Mouse (Mus musculus) kidney, postnatal 25 days (tissue): ENCODE data around the gene Spata2l.

Source experiments
- DNase-seq, 2 experiments: peaks; one replicate each; pipeline ENCODE4 v3.0.0; 2021; ENCODE audit warnings: mixed read lengths in 2 of 2

Gene Spata2l

GRCm38 (mm10) chr8:123245543-123245942 lies 9.5 kb upstream of the Spata2l start:
- peak in 1 of 2 experiments; percentile 29 for DNase-seq

DNA sequence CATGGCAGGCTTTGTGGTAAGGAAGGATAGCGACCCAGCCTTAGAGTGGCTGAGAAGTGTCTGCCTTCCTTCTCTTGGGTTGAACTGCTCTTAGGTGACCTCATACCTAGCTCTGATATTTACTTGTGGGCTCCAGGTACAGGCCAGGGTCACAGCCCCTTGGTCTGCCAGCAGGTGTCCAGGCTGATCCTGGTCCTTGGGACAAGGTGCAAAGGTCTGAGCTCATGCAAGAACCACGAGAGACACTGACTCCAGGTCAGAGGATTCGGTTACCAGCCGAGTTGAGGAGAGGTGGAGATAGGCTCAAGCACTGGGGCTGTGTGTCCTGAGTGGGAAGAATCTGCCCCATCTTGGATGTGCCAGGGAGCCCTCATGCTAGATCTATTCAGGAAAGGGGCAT lies 8.3 kb upstream of the Spata2l start:
- peak; percentile 56 to 83 for DNase-seq

DNA sequence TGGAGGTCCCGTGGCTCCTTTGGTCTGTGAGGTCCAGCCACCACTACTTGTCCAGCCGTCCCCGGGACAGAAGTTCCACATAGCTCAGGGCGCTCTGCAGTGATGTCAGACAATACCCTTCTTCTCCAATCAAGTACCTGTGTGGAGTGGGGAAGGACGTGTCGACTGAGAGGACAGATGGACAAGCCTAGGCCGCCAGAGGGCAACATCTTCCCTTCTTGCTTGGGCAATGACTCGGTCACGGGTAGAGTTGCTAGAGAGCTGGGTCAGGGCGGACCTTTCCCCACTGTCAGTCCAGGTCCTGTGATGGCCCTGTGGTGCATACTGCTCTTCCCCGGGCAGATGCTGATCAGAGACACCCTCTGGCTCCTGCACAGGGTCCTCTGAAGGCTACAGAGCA lies 7.0 kb upstream of the Spata2l start:
- no peak for DNase-seq

DNA sequence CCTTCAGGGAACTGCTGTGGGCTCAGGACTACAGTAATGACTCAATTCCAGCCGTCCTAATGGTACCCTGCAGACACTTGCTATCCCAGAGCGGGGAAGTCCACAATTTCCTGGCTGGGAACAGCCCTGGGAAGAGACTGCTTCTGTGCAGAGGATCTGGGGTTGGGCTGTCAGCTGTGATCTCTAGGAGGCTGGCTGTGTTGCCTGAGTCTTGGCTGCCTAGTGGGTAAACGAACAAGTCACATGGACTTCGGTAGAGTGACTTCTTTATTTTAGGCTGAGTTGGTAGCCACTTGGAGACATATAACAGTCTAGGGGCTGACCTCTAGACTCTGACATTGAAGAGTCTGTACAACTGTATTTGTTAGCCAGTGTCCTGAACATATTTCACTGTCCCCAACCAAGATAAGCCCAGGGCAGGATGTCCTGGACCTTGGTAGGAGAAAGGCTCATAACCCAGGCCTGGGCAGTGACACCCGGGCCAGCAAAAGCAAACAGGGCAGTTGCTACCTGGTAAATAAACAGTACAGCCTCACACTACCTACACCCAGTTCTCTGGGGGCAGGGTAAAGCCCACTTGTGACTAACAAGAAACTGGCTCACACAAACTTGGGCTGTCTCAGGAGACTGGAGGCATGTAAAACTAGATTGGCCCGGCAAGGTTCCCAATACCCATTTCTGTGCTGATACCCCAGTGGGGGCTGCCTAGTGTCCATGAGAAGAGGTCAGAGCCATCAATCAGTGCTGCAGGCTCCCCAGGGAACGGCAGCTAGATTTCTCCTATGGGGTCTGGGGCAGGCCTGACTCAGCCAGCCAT lies 6.3 kb upstream of the Spata2l start:
- DNase-seq, result no peak

GRCm38 (mm10) chr8:123239398-123239797 lies 3.4 kb upstream of the Spata2l start:
- DNase-seq, result peak in 1 of 2 experiments; percentile 19

GRCm38 (mm10) chr8:123234918-123235519 lies 1.0 kb downstream of the Spata2l start:
- no peak for DNase-seq

DNA sequence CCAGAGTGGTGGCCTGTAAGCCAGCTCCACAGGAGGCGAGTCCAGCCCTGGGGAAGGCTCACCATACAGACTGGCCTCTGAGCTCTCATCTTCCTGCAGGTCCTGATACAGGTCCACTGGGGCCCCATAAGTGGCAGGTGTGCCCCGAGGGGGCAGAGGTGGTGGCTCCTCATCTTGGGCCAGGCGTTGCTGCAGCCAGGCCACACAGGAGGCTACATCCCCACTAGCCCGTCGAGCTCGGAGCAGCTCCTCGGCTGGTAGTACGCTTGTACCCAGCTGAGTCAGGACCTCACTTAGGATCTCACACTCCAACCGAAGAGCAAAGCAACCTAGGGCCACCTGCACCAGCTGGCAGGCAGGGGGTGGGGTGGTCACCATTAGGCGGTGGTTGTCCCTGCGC lies 2.3 kb downstream of the Spata2l start:
- DNase-seq, result no peak

- no peak for DNase-seq
Observed at GRCm38 (mm10) chr8:123233300-123233699, 2.7 kb downstream of the Spata2l start.

GRCm38 (mm10) chr8:123232553-123232952 lies 3.5 kb downstream of the Spata2l start:
- DNase-seq, result peak in 1 of 2 experiments; percentile 30

- DNase-seq, result peak; percentile 24 to 51
Observed at GRCm38 (mm10) chr8:123231742-123232141, 4.3 kb downstream of the Spata2l start.

DNA sequence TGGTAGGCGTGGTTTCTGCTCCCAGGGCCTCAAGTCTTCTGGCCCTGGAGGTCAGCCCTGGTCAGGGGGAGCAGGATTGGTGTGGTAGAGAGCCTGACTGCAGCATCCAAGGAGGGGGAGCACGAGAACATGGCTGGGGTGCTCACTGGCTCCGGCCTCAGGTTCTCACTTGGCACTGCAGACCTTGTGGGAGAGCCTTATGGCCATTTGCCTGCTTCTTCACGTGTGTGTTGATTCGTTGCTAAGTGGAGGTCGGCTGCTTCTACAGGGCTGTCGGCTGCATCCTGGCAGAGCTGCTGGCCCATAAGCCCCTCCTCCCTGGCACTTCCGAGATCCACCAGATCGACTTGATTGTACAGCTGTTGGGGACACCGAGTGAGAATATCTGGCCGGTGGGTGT lies 5.7 kb downstream of the Spata2l start:
- DNase-seq, result peak in 1 of 2 experiments; percentile 32

GRCm38 (mm10) chr8:123228416-123228815 lies 7.6 kb downstream of the Spata2l start:
- no peak for DNase-seq

DNA sequence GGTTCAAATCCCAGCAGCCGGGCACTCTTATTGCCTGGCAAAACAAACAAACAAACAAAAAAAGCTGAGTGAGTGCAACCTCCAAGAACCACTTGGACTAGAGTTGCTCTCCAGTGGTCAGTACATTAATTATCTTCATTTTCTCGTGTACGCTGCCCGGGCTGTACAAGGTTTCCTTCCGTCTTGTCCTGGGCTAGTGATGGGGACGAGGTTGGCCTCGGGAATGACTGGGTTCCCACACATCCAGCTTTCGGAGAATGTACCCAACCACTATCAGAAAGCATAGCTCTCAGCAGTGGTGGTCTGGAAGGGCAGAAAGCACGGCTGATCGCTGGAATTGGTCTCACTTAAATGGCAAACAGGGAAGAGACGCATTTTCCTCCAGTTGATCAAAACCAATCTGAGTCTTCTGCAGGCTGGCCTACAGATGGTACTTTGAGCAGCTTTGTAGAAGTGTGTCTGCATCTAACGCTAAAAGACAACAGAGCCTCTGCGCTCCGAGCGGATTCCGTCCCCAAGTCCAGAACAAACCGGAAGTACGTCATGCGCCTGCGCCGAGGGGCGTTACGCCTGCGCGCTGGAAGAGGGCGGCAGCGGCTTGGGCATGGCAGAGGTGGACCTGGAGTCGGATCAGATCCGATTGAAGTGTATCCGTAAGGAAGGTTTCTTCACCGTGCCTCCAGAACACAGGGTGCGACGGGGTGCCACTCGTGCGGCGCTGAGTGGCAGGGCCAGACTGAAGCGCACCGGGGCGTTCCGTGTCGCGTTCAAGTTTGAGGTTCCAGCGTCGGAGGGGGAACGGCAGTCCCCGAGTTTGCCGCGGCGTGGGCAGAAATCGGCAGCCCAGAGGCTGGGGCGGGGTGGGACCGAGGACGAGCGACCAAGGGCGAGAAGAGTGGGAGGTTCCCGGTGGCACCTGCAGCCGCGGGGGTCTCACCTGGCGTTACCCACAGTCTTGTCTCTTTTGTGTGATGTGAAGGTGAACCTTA lies 11.5 kb downstream of the Spata2l start, which contains the start of gene Cdk10:
Cdk10 (plus strand) TSS at position 565 of the 989 bp plus-strand sequence.
- DNase-seq, result peak; percentile 96 to 97

DNA sequence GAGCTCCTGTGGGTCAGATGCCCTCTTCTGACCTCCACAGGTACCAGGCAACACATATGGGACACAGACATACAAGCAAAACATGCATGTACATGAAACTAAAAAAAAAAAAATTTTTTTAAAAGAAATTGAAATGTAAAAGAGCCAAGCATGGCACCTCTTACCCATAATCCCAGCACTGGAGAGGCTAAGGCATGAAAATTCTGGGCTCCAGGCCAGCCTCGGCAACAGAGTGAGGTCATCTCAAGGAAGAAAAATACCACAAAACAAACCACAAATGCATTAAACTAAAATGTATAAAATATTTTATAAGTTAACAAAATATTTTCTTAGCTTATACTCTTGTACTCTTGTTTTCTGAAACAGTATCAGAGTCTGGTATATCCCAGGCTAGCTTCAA lies 15.1 kb downstream of the Spata2l start:
- DNase-seq, result no peak

- no peak for DNase-seq
Observed at GRCm38 (mm10) chr8:123215430-123215829, 20.6 kb downstream of the Spata2l start.

GRCm38 (mm10) chr8:123213118-123213772 lies 22.8 kb downstream of the Spata2l start:
- no peak for DNase-seq

GRCm38 (mm10) chr8:123212321-123213117 lies 23.5 kb downstream of the Spata2l start, which contains the start of the genes Chmp1a and Spata33:
Gene Chmp1a (minus strand): TSS chr8:123212763.
Gene Spata33 (plus strand): TSS chr8:123212832.
- DNase-seq, result peak; percentile 96 to 98

GRCm38 (mm10) chr8:123211876-123212275 lies 24.2 kb downstream of the Spata2l start:
- DNase-seq, result no peak

DNA sequence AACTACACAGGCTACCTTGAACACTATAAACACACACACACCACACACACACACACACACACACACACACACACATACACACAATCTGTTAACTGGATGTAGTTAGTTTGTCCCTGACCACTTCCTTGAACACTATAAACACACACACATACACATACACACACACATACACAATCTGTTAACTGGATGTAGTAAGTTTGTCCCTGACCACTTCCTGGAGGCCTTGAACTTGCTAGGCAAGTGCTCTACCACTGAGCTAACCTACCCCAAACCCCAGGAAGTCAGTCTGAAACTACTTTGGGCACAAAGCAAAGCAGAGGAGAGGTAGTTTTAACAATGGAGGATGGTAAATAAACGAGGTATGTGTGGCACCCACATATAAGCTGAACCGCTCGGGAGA lies 32.5 kb downstream of the Spata2l start:
- no peak for DNase-seq

DNA sequence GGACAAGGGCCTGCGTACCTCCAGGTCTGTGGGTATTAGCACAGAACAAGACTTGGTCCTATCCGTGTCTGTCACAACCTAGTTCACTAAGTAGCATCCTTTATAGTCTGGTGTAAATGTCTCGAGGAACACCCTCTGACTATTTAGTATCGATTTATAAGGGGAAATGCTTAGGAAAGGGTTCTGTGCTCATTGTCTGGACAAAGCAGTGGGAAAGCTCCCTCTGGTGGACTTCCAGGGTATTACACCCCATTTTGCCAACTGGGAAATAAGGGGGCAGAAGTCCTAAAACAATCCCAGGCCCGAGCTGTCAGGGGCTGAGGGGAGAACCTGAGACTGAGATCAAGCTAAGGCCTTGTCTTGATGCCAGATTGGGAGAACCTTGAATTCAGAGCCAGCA lies 33.7 kb downstream of the Spata2l start:
- peak in 1 of 2 experiments; percentile 84 for DNase-seq

GRCm38 (mm10) chr8:123199864-123200263 lies 36.2 kb downstream of the Spata2l start:
- DNase-seq, result peak in 1 of 2 experiments; percentile 35
